In the genomic region with DNA sequence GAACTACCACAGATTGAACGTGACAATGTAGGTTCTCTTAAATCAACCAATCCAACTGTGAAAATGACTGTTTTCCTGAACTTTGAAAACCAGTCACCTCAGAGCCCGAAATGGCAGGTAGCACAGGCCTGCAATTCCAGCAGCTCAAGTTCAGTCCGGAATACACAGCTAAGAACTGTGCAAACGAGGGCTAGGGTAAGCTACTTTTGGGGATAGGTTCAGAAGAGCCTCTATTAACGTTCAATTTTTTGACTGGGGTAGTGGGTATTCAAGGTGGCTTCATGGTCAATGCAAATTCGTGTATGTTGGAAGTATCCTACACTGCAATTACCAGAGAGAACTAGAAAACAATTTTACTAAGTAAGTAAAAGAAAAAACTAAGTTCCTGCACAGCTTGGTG, we compare ENCODE assay signal across 9 mouse cellular contexts. TPM values are rescaled to one million over a fixed set of nuclear protein-coding genes. Genes with fewer than 3 reads are reported as not detected.
A peak's percentile ranks its signal among the peaks of the same experiment; 100 is the strongest.
DNase-seq lines count a peak whose midpoint lies in the region; ATAC-seq lines count a peak whose summit lies in the region.
"Had no signal": no experiment of that assay in that cellular context is flagged by ENCODE, and none has a peak within 500 bp of the region (broad histone marks: within the 10 kb centered on the region; RNA-seq: fewer than 3 reads in every experiment).

No protein-coding gene starts in this region.

- 56% methylated on average over 6 of the region's 6 CpGs for WGBS in kidney, embryonic 15.5 days
- WGBS in embryonic facial prominence, embryonic 13.5 days: 54% methylated on average over 6 of the region's 6 CpGs
- WGBS in intestine, embryonic 14.5 days: 64% methylated on average over 6 of the region's 6 CpGs
- WGBS in midbrain, embryonic 16.5 days: 71% methylated on average over 6 of the region's 6 CpGs

- H3K4me1 ChIP-seq in kidney, embryonic 15.5 days: peaks cover 19% of the 10 kb centered on the region
- H3K4me1 ChIP-seq in embryonic facial prominence, embryonic 13.5 days: peaks cover 22% of the 10 kb centered on the region
- H3K4me1 ChIP-seq in intestine, embryonic 14.5 days (replicated peaks; ENCODE audit: control insufficient read depth, insufficient read depth, low read length): peaks cover 16% of the 10 kb centered on the region
- H3K4me1 ChIP-seq in midbrain, embryonic 16.5 days (ENCODE audit: control insufficient read depth, insufficient read depth, low read length): peaks cover 18% of the 10 kb centered on the region

- no peak overlapping the region for H3K27ac ChIP-seq in kidney, embryonic 15.5 days
- no peak overlapping the region for H3K27ac ChIP-seq in embryonic facial prominence, embryonic 13.5 days
- no peak overlapping the region for H3K27ac ChIP-seq in intestine, embryonic 14.5 days (ENCODE audit: low read depth)
- no peak overlapping the region for H3K27ac ChIP-seq in midbrain, embryonic 16.5 days (ENCODE audit: low read length)

- H3K36me3 ChIP-seq in kidney, embryonic 15.5 days: peaks cover 38% of the 10 kb centered on the region
- peaks cover 40% of the 10 kb centered on the region for H3K36me3 ChIP-seq in embryonic facial prominence, embryonic 13.5 days
- peaks cover 51% of the 10 kb centered on the region for H3K36me3 ChIP-seq in intestine, embryonic 14.5 days (ENCODE audit: control insufficient read depth, insufficient read depth, low read length)
- H3K36me3 ChIP-seq in midbrain, embryonic 16.5 days (ENCODE audit: control insufficient read depth, insufficient read depth, low read length): peaks cover 6% of the 10 kb centered on the region; the same call in 1 of the 2 replicates

- ATAC-seq in kidney, embryonic 15.5 days (replicated peaks; ENCODE audit: low FRiP score): no peak
- ATAC-seq in embryonic facial prominence, embryonic 13.5 days (ENCODE audit: insufficient number of reproducible peaks, insufficient read depth, low FRiP score, low TSS enrichment, low read depth): no peak
- ATAC-seq in intestine, embryonic 14.5 days (replicated peaks; ENCODE audit: low FRiP score, low TSS enrichment, low read depth): no peak
- no peak for ATAC-seq in midbrain, embryonic 16.5 days
- ATAC-seq: Patski had no signal

- H3K9ac ChIP-seq in kidney, embryonic 15.5 days: peak overlapping the region; percentile 95; the same call in 1 of the 2 replicates
- H3K9ac ChIP-seq in embryonic facial prominence, embryonic 13.5 days: peak overlapping the region; percentile 95
- H3K9ac ChIP-seq in intestine, embryonic 14.5 days (ENCODE audit: low read length): peak overlapping the region; percentile 87
- no peak overlapping the region for H3K9ac ChIP-seq in midbrain, embryonic 16.5 days (ENCODE audit: low read depth, low read length)

- no peaks in the 10 kb centered on the region for H3K27me3 ChIP-seq in kidney, embryonic 15.5 days
- no peaks in the 10 kb centered on the region for H3K27me3 ChIP-seq in embryonic facial prominence, embryonic 13.5 days
- no peaks in the 10 kb centered on the region for H3K27me3 ChIP-seq in intestine, embryonic 14.5 days (replicated peaks; ENCODE audit: control insufficient read depth, insufficient read depth, low read length)
- H3K27me3 ChIP-seq in midbrain, embryonic 16.5 days (ENCODE audit: control insufficient read depth, insufficient read depth, low read depth, low read length): no peaks in the 10 kb centered on the region
- H3K27me3 ChIP-seq: Patski had no signal

- no peak for DNase-seq in kidney, postnatal 10 days
- DNase-seq in intestine, embryonic 14.5 days (ENCODE audit: low spot score): no peak
- DNase-seq in adrenal gland, postnatal 36 days: no peak
- no peak for DNase-seq in ovary, adult 18-20 months (ENCODE audit: low spot score)
- DNase-seq in left cerebral cortex, adult 18-20 months (ENCODE audit: low spot score in 2 of 2): no peak

- no peaks in the 10 kb centered on the region for H3K9me3 ChIP-seq in kidney, embryonic 15.5 days (replicated peaks)
- no peaks in the 10 kb centered on the region for H3K9me3 ChIP-seq in embryonic facial prominence, embryonic 13.5 days
- H3K9me3 ChIP-seq in intestine, embryonic 14.5 days (ENCODE audit: control insufficient read depth, low read length): no peaks in the 10 kb centered on the region
- no peaks in the 10 kb centered on the region for H3K9me3 ChIP-seq in midbrain, embryonic 16.5 days (replicated peaks; ENCODE audit: control insufficient read depth, low read length, poor library complexity, severe bottlenecking)

- peak overlapping the region; percentile 81 for H3K4me2 ChIP-seq in kidney, embryonic 15.5 days
- H3K4me2 ChIP-seq in embryonic facial prominence, embryonic 13.5 days: peak overlapping the region; percentile 70
- peak overlapping the region; percentile 54 for H3K4me2 ChIP-seq in intestine, embryonic 14.5 days (ENCODE audit: low read length)
- H3K4me2 ChIP-seq in midbrain, embryonic 16.5 days (ENCODE audit: low read length): peak overlapping the region; percentile 89

- H3K4me3 ChIP-seq in kidney, embryonic 15.5 days (replicated peaks): peak overlapping the region; percentile 85
- peak overlapping the region; percentile 90 for H3K4me3 ChIP-seq in embryonic facial prominence, embryonic 13.5 days
- H3K4me3 ChIP-seq in intestine, embryonic 14.5 days (ENCODE audit: low read depth, low read length): peak overlapping the region; percentile 96
- no peak overlapping the region for H3K4me3 ChIP-seq in midbrain, embryonic 16.5 days (ENCODE audit: low read depth, low read length)

RNA-seq across cellular contexts. Expression of gene Cdv3, which starts 2.6 kb away (rescaled TPM):
- 110 and 144 TPM in 2 replicates for polyA plus RNA-seq in kidney, embryonic 15.5 days (2015; fragmentation: Nextera tagmentation; extraction: Ambion mirVana)
- polyA plus RNA-seq in embryonic facial prominence, embryonic 13.5 days (2015; fragmentation: Nextera tagmentation; extraction: Ambion mirVana): 117 and 125 TPM in 2 replicates
- polyA plus RNA-seq in intestine, embryonic 14.5 days (2014; fragmentation: Nextera tagmentation; extraction: Ambion mirVana): 85.0 and 99.1 TPM in 2 replicates
- polyA plus RNA-seq in midbrain, embryonic 16.5 days (2015; fragmentation: Nextera tagmentation; extraction: Ambion mirVana): 87.9 and 89.0 TPM in 2 replicates
- total RNA-seq in adrenal gland, postnatal 36 days (2021): 100 to 1,000 TPM; 163 to 232 TPM
- 10 to 100 TPM; 81.6 to 86.9 TPM for total RNA-seq in left cerebral cortex, adult 18-20 months (2021)

RNA-seq across cellular contexts. Expression of gene Topbp1, which starts 58.1 kb away (rescaled TPM):
- polyA plus RNA-seq in kidney, embryonic 15.5 days (2015; fragmentation: Nextera tagmentation; extraction: Ambion mirVana): 69.2 and 69.5 TPM in 2 replicates
- polyA plus RNA-seq in embryonic facial prominence, embryonic 13.5 days (2015; fragmentation: Nextera tagmentation; extraction: Ambion mirVana): 68.1 and 74.2 TPM in 2 replicates
- 68.9 and 74.6 TPM in 2 replicates for polyA plus RNA-seq in intestine, embryonic 14.5 days (2014; fragmentation: Nextera tagmentation; extraction: Ambion mirVana)
- polyA plus RNA-seq in midbrain, embryonic 16.5 days (2015; fragmentation: Nextera tagmentation; extraction: Ambion mirVana): 14.0 and 19.4 TPM in 2 replicates
- total RNA-seq in adrenal gland, postnatal 36 days (2021): 10 to 100 TPM; 27.7 to 28.0 TPM
- total RNA-seq in left cerebral cortex, adult 18-20 months (2021): 10 to 100 TPM; 17.0 to 20.7 TPM

RNA-seq across cellular contexts. Expression of gene 1300017J02Rik, which starts 58.2 kb away (rescaled TPM):
- polyA plus RNA-seq in kidney, embryonic 15.5 days (2015; fragmentation: Nextera tagmentation; extraction: Ambion mirVana): 2.2 and 2.4 TPM in 2 replicates
- 1.9 and 3.0 TPM in 2 replicates for polyA plus RNA-seq in embryonic facial prominence, embryonic 13.5 days (2015; fragmentation: Nextera tagmentation; extraction: Ambion mirVana)
- 1.1 TPM in 2 replicates for polyA plus RNA-seq in intestine, embryonic 14.5 days (2014; fragmentation: Nextera tagmentation; extraction: Ambion mirVana)
- 1.3 TPM in 1 of 2 replicates, not detected in the other for polyA plus RNA-seq in midbrain, embryonic 16.5 days (2015; fragmentation: Nextera tagmentation; extraction: Ambion mirVana)
- total RNA-seq in adrenal gland, postnatal 36 days (2021): under 1 TPM; 0.40 to 0.46 TPM
- total RNA-seq in left cerebral cortex, adult 18-20 months (2021): not detected
